Mouse (Mus musculus) liver, postnatal 0 days (tissue): ENCODE measurements around the gene Gm26897. TPM values are rescaled to one million over a fixed set of nuclear protein-coding genes. Genes with fewer than 3 reads are reported as not detected.

Experiments
- ATAC-seq: fragments of 200-750 bp; cut with Nextera tagmentation; 2 replicates; pipeline ENCODE4 v1.8.0; 2017; ENCODE audit warnings: mild to moderate bottlenecking, moderate library complexity
- DNase-seq: peaks from one replicate; pipeline ENCODE4 v3.0.0-alpha.2; 2016
- H3K27ac ChIP-seq: fragments of 300-500 bp; sonication (generic); 2 replicates; pipeline ENCODE4 v1.5.1; 2014; ENCODE audit warnings: antibody characterized with exemption, moderate library complexity, mild to moderate bottlenecking, low read depth
- H3K27me3 ChIP-seq: fragments of 300-500 bp; sonication (generic); 2 replicates; pipeline ENCODE4 v1.6.1; 2014; ENCODE audit warnings: low read length, control low read depth, mixed read lengths; ENCODE audit not compliant: insufficient read depth
- H3K36me3 ChIP-seq: fragments of 300-500 bp; sonication (generic); replicated peaks from 2 replicates; pipeline ENCODE4 v1.6.1; 2014; ENCODE audit warnings: mild to moderate bottlenecking, control low read depth, low read length, moderate library complexity, mixed read lengths; ENCODE audit not compliant: insufficient read depth
- H3K4me1 ChIP-seq: fragments of 300-500 bp; sonication (generic); 2 replicates; pipeline ENCODE4 v1.6.1; 2014; ENCODE audit warnings: antibody characterized with exemption, mild to moderate bottlenecking, control low read depth; ENCODE audit not compliant: insufficient read depth
- H3K4me2 ChIP-seq: fragments of 300-500 bp; sonication (generic); 2 replicates; pipeline ENCODE4 v1.6.1; 2014; ENCODE audit warnings: low read depth, mild to moderate bottlenecking, low read length, moderate library complexity, mixed read lengths
- H3K4me3 ChIP-seq: fragments of 300-500 bp; sonication (generic); 2 replicates; pipeline ENCODE4 v1.5.1; 2014; ENCODE audit warnings: low read depth, low read length
- H3K9ac ChIP-seq: fragments of 300-500 bp; sonication (generic); replicated peaks from 2 replicates; pipeline ENCODE4 v1.6.1; 2014; ENCODE audit warnings: mild to moderate bottlenecking, moderate library complexity
- H3K9me3 ChIP-seq: fragments of 300-500 bp; sonication (generic); 2 replicates; pipeline ENCODE4 v1.6.1; 2016; ENCODE audit warnings: mild to moderate bottlenecking, control low read depth, low read length, mixed read lengths
- CTCF ChIP-seq: sonication (generic); IDR thresholded peaks from 2 replicates; pipeline ENCODE4 v1.5.1; 2016; ENCODE audit warnings: antibody characterized with exemption, low read depth
- EP300 ChIP-seq: IDR thresholded peaks from 2 replicates; pipeline ENCODE4 v1.6.1; 2016; ENCODE audit warnings: antibody characterized with exemption, low read depth, mild to moderate bottlenecking
- WGBS: fragments of 180-500 bp; shearing (Covaris S2); extraction: QIAGEN DNeasy Blood & Tissue Kit; methylation state at CpG from one replicate; pipeline ENCODE4 v1.1.7; 2014; ENCODE audit not compliant: insufficient replicate concordance; 5-methylcytosine and 5-hydroxymethylcytosine counted together
- polyA plus RNA-seq: library from polyadenylated mRNA; unstranded; fragments of >200 nt; fragmentation: Nextera tagmentation; extraction: Ambion mirVana; gene quantifications from 2 replicates; pipeline ENCODE4 v1.2.1, GENCODE M21; 2015

Gene Gm26897
- polyA plus RNA-seq, 1 experiment from 2014 or later: not detected

- Histone ChIP-seq H3K4me3 (no peak overlapping the region), H3K4me1 (no peaks in the 10 kb centered on the region), H3K9ac (no peak overlapping the region), H3K27me3 (peaks cover 15% of the 10 kb centered on the region; the same call in 1 of the 2 replicates), H3K27ac (no peak overlapping the region), H3K36me3 (no peaks in the 10 kb centered on the region), H3K9me3 (no peaks in the 10 kb centered on the region), H3K4me2 (no peak overlapping the region)
- TF ChIP-seq CTCF: no peak
- TF ChIP-seq EP300: no peak
- ATAC-seq (no peak), DNase-seq (no peak)
- WGBS: 13% methylated on average over 11 of the region's 11 CpGs
Observed at GRCm38 (mm10) chr5:111741352-111741751, 7.6 kb downstream of the Gm26897 start.

- WGBS: 29% methylated on average over 13 of the region's 13 CpGs
- DNase-seq (no peak), ATAC-seq (no peak)
- Histone ChIP-seq H3K36me3 (no peaks in the 10 kb centered on the region), H3K4me2 (no peak overlapping the region), H3K27me3 (peaks cover 15% of the 10 kb centered on the region; the same call in 1 of the 2 replicates), H3K4me3 (no peak overlapping the region), H3K9ac (no peak overlapping the region), H3K9me3 (no peaks in the 10 kb centered on the region), H3K4me1 (no peaks in the 10 kb centered on the region), H3K27ac (no peak overlapping the region)
- no peak for TF ChIP-seq EP300
- no peak for TF ChIP-seq CTCF
Observed at GRCm38 (mm10) chr5:111742290-111742898, 8.7 kb downstream of the Gm26897 start.

- TF ChIP-seq EP300 (no peak), CTCF (no peak)
- H3K36me3 ChIP-seq: no peaks in the 10 kb centered on the region
- 75% methylated on average over 5 of the region's 5 CpGs for WGBS
Observed at GRCm38 (mm10) chr5:111749599-111749998, 15.9 kb downstream of the Gm26897 start.

GRCm38 (mm10) chr5:111750092-111750491, 16.4 kb downstream of the Gm26897 start:
- Histone ChIP-seq H3K4me1 (no peaks in the 10 kb centered on the region), H3K4me3 (no peak overlapping the region), H3K4me2 (no peak overlapping the region), H3K27ac (no peak overlapping the region), H3K27me3 (no peaks in the 10 kb centered on the region), H3K9ac (no peak overlapping the region), H3K36me3 (no peaks in the 10 kb centered on the region), H3K9me3 (no peaks in the 10 kb centered on the region)
- WGBS: 80% methylated on average over 13 of the region's 13 CpGs
- ATAC-seq (no peak), DNase-seq (no peak)
- TF ChIP-seq CTCF: no peak
- no peak for TF ChIP-seq EP300

More at GRCm38 (mm10) chr5:111749599-111749998, 15.9 kb downstream of the Gm26897 start:
- Histone ChIP-seq H3K27ac (no peak overlapping the region), H3K4me2 (no peak overlapping the region), H3K4me1 (no peaks in the 10 kb centered on the region), H3K27me3 (no peaks in the 10 kb centered on the region), H3K9me3 (no peaks in the 10 kb centered on the region), H3K4me3 (no peak overlapping the region), H3K9ac (no peak overlapping the region)
- ATAC-seq: no peak
- no peak for DNase-seq

- peak overlapping the region; percentile 13; the same call in 1 of the 2 replicates for H3K4me3 ChIP-seq
- WGBS: 20% methylated on average over 16 of the region's 16 CpGs
- peak overlapping the region; percentile 54 for H3K4me2 ChIP-seq
- ATAC-seq (no peak), DNase-seq (no peak)
- TF ChIP-seq CTCF: no peak
- H3K9me3 ChIP-seq: no peaks in the 10 kb centered on the region
- no peaks in the 10 kb centered on the region for H3K27me3 ChIP-seq
- H3K36me3 ChIP-seq: no peaks in the 10 kb centered on the region
- H3K9ac ChIP-seq: no peak overlapping the region
- H3K27ac ChIP-seq: no peak overlapping the region
- H3K4me1 ChIP-seq: no peaks in the 10 kb centered on the region
Observed at GRCm38 (mm10) chr5:111754484-111755139, 20.9 kb downstream of the Gm26897 start.

GRCm38 (mm10) chr5:111755330-111755729, 21.6 kb downstream of the Gm26897 start:
- ATAC-seq: peak; percentile 45; the same call in 1 of the 2 replicates

More at GRCm38 (mm10) chr5:111755330-111755729, 21.6 kb downstream of the Gm26897 start:
- Histone ChIP-seq H3K27ac (no peak overlapping the region), H3K27me3 (no peaks in the 10 kb centered on the region), H3K9ac (no peak overlapping the region), H3K4me2 (no peak overlapping the region), H3K9me3 (no peaks in the 10 kb centered on the region), H3K4me3 (no peak overlapping the region), H3K4me1 (no peaks in the 10 kb centered on the region), H3K36me3 (no peaks in the 10 kb centered on the region)
- WGBS: 14% methylated on average over 5 of the region's 5 CpGs
- DNase-seq: no peak
- no peak for TF ChIP-seq CTCF
- TF ChIP-seq EP300: no peak
